Mouse (Mus musculus) lung, adult 2 months (tissue): Measurements from ENCODE around the gene St8sia2. TPM values are rescaled to one million over a fixed set of nuclear protein-coding genes. Genes with fewer than 3 reads are reported as not detected.

ENCODE experiments used
- DNase-seq: peaks from one replicate; pipeline ENCODE4 v3.0.0; 2022
- H3K4me1 ChIP-seq: fragments of 200-500 bp; 2 replicates; pipeline ENCODE4 v1.6.1; 2011; ENCODE audit warnings: low read length; ENCODE audit not compliant: control insufficient read depth, insufficient read depth
- H3K4me3 ChIP-seq: fragments of 200-500 bp; replicated peaks from 2 replicates; pipeline ENCODE3; 2011; ENCODE audit warnings: low read depth, mild to moderate bottlenecking, control low read depth, low read length; ENCODE audit errors: extremely low read depth
- CTCF ChIP-seq: fragments of 200-500 bp; IDR thresholded peaks from 2 replicates; pipeline ENCODE4 v1.5.1; 2011; ENCODE audit warnings: mild to moderate bottlenecking, low read length, control low read depth; ENCODE audit not compliant: insufficient read depth
- POLR2A ChIP-seq: fragments of 200-500 bp; IDR thresholded peaks from 2 replicates; pipeline ENCODE4 v1.6.1; 2011; ENCODE audit warnings: low read depth, mild to moderate bottlenecking, control low read depth, low read length, borderline replicate concordance; ENCODE audit errors: extremely low read depth
- WGBS: fragments of 180-500 bp; shearing (Covaris S2); methylation state at CpG from one replicate; pipeline ENCODE4 v1.1.7; 2018; 5-methylcytosine and 5-hydroxymethylcytosine counted together
- polyA plus RNA-seq: library from polyadenylated mRNA; depleted of rRNA; stranded (reverse); fragments of >200 nt; gene quantifications from 2 replicates; pipeline ENCODE4 v1.2.3, GENCODE M21; 2012

Gene St8sia2
- polyA plus RNA-seq, 1 experiment, result 6.2 TPM

- no peak for DNase-seq
- 70% methylated on average over 3 of the region's 3 CpGs for WGBS
- TF ChIP-seq CTCF (no peak), POLR2A (no peak)
- Histone ChIP-seq H3K4me3 (no peak overlapping the region), H3K4me1 (no peaks in the 10 kb centered on the region)
Measured at GRCm38 (mm10) chr7:74024171-74024570, 10.7 kb upstream of the St8sia2 start.

GRCm38 (mm10) chr7:74022571-74022970 lies 9.1 kb upstream of the St8sia2 start:
- Histone ChIP-seq H3K4me3 (no peak overlapping the region), H3K4me1 (no peaks in the 10 kb centered on the region)
- WGBS, result 37% methylated on average over 2 of the region's 2 CpGs
- no peak for DNase-seq
- TF ChIP-seq CTCF, result no peak
- TF ChIP-seq POLR2A, result no peak

- no peak for DNase-seq
- Histone ChIP-seq H3K4me3 (no peak overlapping the region), H3K4me1 (no peaks in the 10 kb centered on the region)
- 69% methylated on average over 6 of the region's 6 CpGs for WGBS
- TF ChIP-seq POLR2A (no peak), CTCF (no peak)
Measured at GRCm38 (mm10) chr7:74021771-74022170, 8.3 kb upstream of the St8sia2 start.

- WGBS, result 39% methylated on average over 2 of the region's 2 CpGs
- DNase-seq, result no peak
- H3K4me3 ChIP-seq, result no peak overlapping the region
- H3K4me1 ChIP-seq, result no peaks in the 10 kb centered on the region
- TF ChIP-seq POLR2A (no peak), CTCF (no peak)
Measured at GRCm38 (mm10) chr7:74016613-74017012, 3.1 kb upstream of the St8sia2 start.

- peak overlapping the region; percentile 64 for H3K4me3 ChIP-seq
- 1% methylated on average over 69 of the region's 70 CpGs for WGBS
- no peak for TF ChIP-seq CTCF
- TF ChIP-seq POLR2A, result no peak
- DNase-seq, result peak; percentile 28
- no peaks in the 10 kb centered on the region for H3K4me1 ChIP-seq
Measured at GRCm38 (mm10) chr7:74012858-74013600, 461 bp downstream of the St8sia2 start.

GRCm38 (mm10) chr7:74011976-74012857 lies 1.3 kb downstream of the St8sia2 start:
- peak; percentile 7 for DNase-seq
- H3K4me3 ChIP-seq, result peak overlapping the region; percentile 31
- no peak for TF ChIP-seq POLR2A
- no peaks in the 10 kb centered on the region for H3K4me1 ChIP-seq
- 6% methylated on average over 43 of the region's 43 CpGs for WGBS

- 66% methylated on average over 7 of the region's 7 CpGs for WGBS
- Histone ChIP-seq H3K4me1 (no peaks in the 10 kb centered on the region), H3K4me3 (no peak overlapping the region)
- DNase-seq, result no peak
- TF ChIP-seq CTCF (no peak), POLR2A (no peak)
Measured at GRCm38 (mm10) chr7:74008946-74009542, 4.4 kb downstream of the St8sia2 start.

- H3K4me3 ChIP-seq, result no peak overlapping the region
- no peaks in the 10 kb centered on the region for H3K4me1 ChIP-seq
- no peak for DNase-seq
- 34% methylated on average over 9 of the region's 9 CpGs for WGBS
- TF ChIP-seq POLR2A (no peak), CTCF (no peak)
Measured at GRCm38 (mm10) chr7:74006775-74007371, 6.6 kb downstream of the St8sia2 start.

GRCm38 (mm10) chr7:74006364-74006763 lies 7.1 kb downstream of the St8sia2 start:
- Histone ChIP-seq H3K4me3 (no peak overlapping the region), H3K4me1 (no peaks in the 10 kb centered on the region)
- DNase-seq, result no peak
- WGBS, result 6% methylated on average over 1 of the region's 1 CpGs
- TF ChIP-seq CTCF, result no peak
- no peak for TF ChIP-seq POLR2A
